Mouse (Mus musculus) forebrain, postnatal 0 days (tissue): ENCODE measurements around the gene Ncbp3. TPM values are rescaled to one million over a fixed set of nuclear protein-coding genes. Genes with fewer than 3 reads are reported as not detected.
A peak's percentile ranks its signal among the peaks of the same experiment; 100 is the strongest.

Experiments
- ATAC-seq: fragments of 200-750 bp; cut with Nextera tagmentation; 2 replicates; pipeline ENCODE4 v1.8.0; 2017; ENCODE audit warnings: mild to moderate bottlenecking, moderate library complexity
- DNase-seq: peaks from one replicate; pipeline ENCODE4 v3.0.0-alpha.2; 2015
- H3K27ac ChIP-seq: fragments of 300-500 bp; sonication (generic); 2 replicates; pipeline ENCODE4 v1.5.1; 2014; ENCODE audit warnings: low read depth, mild to moderate bottlenecking, antibody characterized with exemption, low read length, moderate library complexity, mixed read lengths
- H3K27me3 ChIP-seq: fragments of 300-500 bp; sonication (generic); 2 replicates; pipeline ENCODE4 v1.6.1; 2014; ENCODE audit warnings: mild to moderate bottlenecking, low read length, mixed read lengths; ENCODE audit not compliant: insufficient read depth
- H3K36me3 ChIP-seq: fragments of 300-500 bp; sonication (generic); 2 replicates; pipeline ENCODE4 v1.6.1; 2014; ENCODE audit warnings: mild to moderate bottlenecking, moderate library complexity; ENCODE audit not compliant: insufficient read depth
- H3K4me1 ChIP-seq: fragments of 300-500 bp; sonication (generic); 2 replicates; pipeline ENCODE4 v1.6.1; 2014; ENCODE audit warnings: antibody characterized with exemption; ENCODE audit not compliant: insufficient read depth
- H3K4me2 ChIP-seq: fragments of 300-500 bp; sonication (generic); 2 replicates; pipeline ENCODE4 v1.6.1; 2014; ENCODE audit warnings: low read depth, mild to moderate bottlenecking, moderate library complexity
- H3K4me3 ChIP-seq: fragments of 300-500 bp; sonication (generic); 2 replicates; pipeline ENCODE4 v1.5.1; 2014; ENCODE audit warnings: low read depth, low read length, mixed read lengths
- H3K9ac ChIP-seq: fragments of 300-500 bp; sonication (generic); 2 replicates; pipeline ENCODE4 v1.6.1; 2014; ENCODE audit warnings: mild to moderate bottlenecking
- H3K9me3 ChIP-seq: fragments of 300-500 bp; sonication (generic); 2 replicates; pipeline ENCODE4 v1.6.1; 2016; ENCODE audit warnings: low read length
- CTCF ChIP-seq: sonication (generic); IDR thresholded peaks from 2 replicates; pipeline ENCODE4 v1.5.1; 2016; ENCODE audit warnings: antibody characterized with exemption, control low read depth, low read depth
- WGBS: fragments of 180-500 bp; shearing (Covaris S2); extraction: QIAGEN DNeasy Blood & Tissue Kit; methylation state at CpG from one replicate; pipeline ENCODE4 v1.1.7; 2014; 5-methylcytosine and 5-hydroxymethylcytosine counted together
- polyA plus RNA-seq: library from polyadenylated mRNA; unstranded; fragments of >200 nt; fragmentation: Nextera tagmentation; extraction: Ambion mirVana; gene quantifications from 2 replicates; pipeline ENCODE4 v1.2.1, GENCODE M21; 2015
- total RNA-seq: library from RNA; depleted of rRNA; stranded (reverse); fragments of >200 nt; gene quantifications from 2 replicates; pipeline ENCODE4 v1.2.3, GENCODE M21; 2014

Ncbp3 gene
- total and polyA plus RNA-seq, 2 experiments from 2014 or later, result 6.1 to 11.0 TPM

DNA sequence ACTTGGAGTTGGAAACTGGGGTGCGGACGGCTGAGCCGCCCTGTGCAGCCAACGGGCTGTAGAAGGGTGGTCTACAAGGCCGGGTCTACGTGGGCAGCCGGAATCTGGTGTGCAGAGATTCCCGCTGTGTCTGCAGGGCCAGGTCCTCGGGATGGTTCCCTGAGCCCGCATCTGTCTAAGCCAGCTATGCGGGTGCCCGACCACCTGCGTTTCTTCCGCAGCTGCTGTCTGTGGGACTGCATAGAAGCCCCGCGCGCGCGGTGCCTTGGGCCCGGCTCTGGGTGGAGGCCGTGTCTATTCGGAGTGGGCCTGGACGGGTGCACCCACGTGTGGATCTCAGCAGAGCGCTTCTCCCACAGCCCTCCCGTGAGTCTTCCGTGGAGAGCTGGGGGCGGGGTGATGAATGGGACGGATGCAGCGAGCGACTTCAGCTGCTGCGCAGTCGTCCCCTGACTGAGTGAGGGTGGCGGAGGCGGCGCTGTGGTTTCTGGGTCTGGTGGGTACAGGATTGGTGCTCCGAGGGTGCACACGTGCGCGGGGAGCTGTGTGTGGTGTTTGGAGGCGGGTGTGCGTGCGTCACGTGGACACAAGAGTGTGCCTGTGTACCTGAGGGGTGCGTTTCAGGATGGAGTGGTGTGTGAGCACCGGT, 28.3 kb upstream of the Ncbp3 start:
- Histone ChIP-seq H3K9me3 (no peaks in the 10 kb centered on the region), H3K4me2 (peak overlapping the region; percentile 76), H3K4me3 (peak overlapping the region; percentile 60), H3K4me1 (peaks cover 4% of the 10 kb centered on the region; the same call in 1 of the 2 replicates), H3K36me3 (no peaks in the 10 kb centered on the region), H3K27me3 (no peaks in the 10 kb centered on the region), H3K9ac (peak overlapping the region; percentile 73), H3K27ac (peak overlapping the region; percentile 50; the same call in 1 of the 2 replicates)
- WGBS, result 1% methylated on average over 46 of the region's 46 CpGs
- peak; percentile 88 for ATAC-seq
- DNase-seq, result peak; percentile 84
- TF ChIP-seq CTCF, result peak; percentile 16; the same call in 1 of the 2 replicates

DNA sequence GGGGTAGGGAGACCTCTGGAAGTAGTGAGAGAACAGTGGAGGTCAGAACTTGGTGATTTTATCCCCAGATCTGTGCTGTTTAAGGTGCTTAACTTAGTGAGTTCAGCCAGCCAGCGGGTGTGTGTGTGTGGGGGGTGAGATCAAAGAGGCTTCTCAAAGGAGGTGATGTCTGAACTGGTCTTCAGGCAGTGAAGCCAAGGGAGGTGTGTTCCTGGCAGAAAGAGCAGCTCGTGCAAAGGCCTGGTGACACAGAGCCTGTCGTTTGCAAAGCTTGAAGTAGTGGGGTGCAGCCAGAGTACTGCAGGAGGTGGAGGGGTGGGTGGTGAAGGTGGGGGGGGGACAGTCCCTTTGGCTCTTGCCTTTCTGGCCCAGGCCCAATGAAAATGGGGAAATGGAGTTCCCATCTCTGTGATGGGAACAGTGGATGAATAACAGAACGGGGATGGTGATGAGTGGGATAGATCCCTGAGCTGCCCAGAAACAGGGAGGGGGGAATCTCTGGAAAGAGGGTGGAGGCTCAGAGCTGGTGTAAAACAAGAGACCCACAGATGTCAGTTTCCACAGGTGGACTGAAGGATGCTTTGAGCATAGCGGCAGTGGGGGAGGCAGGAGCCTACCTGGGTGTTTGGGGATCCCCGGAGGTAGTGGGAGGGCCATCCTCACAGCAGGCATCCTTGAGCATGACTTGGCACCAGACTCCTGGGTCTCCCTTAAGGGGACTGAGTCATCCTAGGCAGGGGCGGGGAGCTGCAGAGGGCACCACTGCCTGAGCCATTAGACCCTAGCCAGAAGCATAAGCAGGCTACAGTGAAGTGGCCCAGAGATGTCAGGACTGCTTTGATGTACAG, 26.4 kb upstream of the Ncbp3 start:
- Histone ChIP-seq H3K9me3 (no peaks in the 10 kb centered on the region), H3K9ac (no peak overlapping the region), H3K27me3 (no peaks in the 10 kb centered on the region), H3K36me3 (peaks cover 5% of the 10 kb centered on the region; the same call in 1 of the 2 replicates), H3K4me1 (peaks cover 4% of the 10 kb centered on the region; the same call in 1 of the 2 replicates), H3K4me2 (no peak overlapping the region), H3K27ac (no peak overlapping the region), H3K4me3 (no peak overlapping the region)
- DNase-seq, result no peak
- no peak for TF ChIP-seq CTCF
- no peak for ATAC-seq
- WGBS, result 59% methylated on average over 7 of the region's 7 CpGs

DNA sequence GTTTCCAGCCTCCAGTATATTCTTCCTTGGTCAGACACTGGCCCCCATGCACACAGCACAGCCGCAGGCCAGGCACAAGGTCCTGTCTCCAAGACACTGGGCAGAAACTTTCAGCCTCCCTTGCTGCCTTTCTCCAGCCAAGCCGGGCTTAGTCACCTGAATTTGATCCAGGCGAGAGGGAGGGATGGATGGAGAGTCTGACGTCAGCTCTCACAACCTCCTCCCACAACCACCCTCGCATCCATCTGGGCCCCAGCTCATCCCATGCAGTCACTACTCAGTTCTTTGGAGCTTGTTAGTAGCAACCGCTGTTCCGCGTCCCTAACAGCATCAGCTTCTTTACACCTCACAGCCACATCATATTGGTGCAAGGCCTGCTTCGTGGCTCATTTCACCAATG, 24.5 kb upstream of the Ncbp3 start:
- H3K27ac ChIP-seq, result no peak overlapping the region
- ATAC-seq, result no peak

DNA sequence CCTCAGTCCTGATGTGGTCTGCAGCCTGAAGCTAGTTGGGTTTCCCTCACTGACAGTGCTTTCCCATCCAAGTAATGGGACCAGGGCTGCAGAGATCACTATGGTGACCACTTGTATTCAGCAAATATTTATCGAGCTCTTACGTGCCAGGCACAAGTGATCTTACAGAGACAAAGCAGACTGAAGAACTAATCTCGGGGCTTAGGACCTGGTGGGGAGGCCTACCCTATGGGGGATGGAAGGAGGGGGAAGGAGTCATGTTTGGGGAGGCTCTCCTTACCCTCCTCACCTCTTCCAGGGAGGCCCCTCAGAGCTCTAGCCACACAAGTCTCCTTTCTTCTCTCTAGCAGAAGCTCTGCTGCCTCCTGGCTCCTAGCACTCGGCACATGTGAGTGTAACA, 23.8 kb upstream of the Ncbp3 start:
- 30% methylated on average over 4 of the region's 4 CpGs for WGBS
- DNase-seq (no peak), ATAC-seq (no peak)
- H3K27me3 ChIP-seq, result no peaks in the 10 kb centered on the region
- H3K4me2 ChIP-seq, result no peak overlapping the region
- H3K4me3 ChIP-seq, result no peak overlapping the region
- no peak overlapping the region for H3K27ac ChIP-seq
- no peak for TF ChIP-seq CTCF
- no peak overlapping the region for H3K9ac ChIP-seq
- peaks cover 4% of the 10 kb centered on the region; the same call in 1 of the 2 replicates for H3K4me1 ChIP-seq
- H3K9me3 ChIP-seq, result no peaks in the 10 kb centered on the region
- peaks cover 18% of the 10 kb centered on the region; the same call in 1 of the 2 replicates for H3K36me3 ChIP-seq

More for the DNA sequence above, 24.5 kb upstream of the Ncbp3 start:
- WGBS, result 48% methylated on average over 9 of the region's 9 CpGs
- no peak overlapping the region for H3K4me2 ChIP-seq
- no peak overlapping the region for H3K9ac ChIP-seq
- no peaks in the 10 kb centered on the region for H3K9me3 ChIP-seq
- peaks cover 18% of the 10 kb centered on the region; the same call in 1 of the 2 replicates for H3K36me3 ChIP-seq
- H3K27me3 ChIP-seq, result no peaks in the 10 kb centered on the region
- no peak overlapping the region for H3K4me3 ChIP-seq
- DNase-seq, result no peak
- H3K4me1 ChIP-seq, result peaks cover 4% of the 10 kb centered on the region; the same call in 1 of the 2 replicates
- no peak for TF ChIP-seq CTCF

DNA sequence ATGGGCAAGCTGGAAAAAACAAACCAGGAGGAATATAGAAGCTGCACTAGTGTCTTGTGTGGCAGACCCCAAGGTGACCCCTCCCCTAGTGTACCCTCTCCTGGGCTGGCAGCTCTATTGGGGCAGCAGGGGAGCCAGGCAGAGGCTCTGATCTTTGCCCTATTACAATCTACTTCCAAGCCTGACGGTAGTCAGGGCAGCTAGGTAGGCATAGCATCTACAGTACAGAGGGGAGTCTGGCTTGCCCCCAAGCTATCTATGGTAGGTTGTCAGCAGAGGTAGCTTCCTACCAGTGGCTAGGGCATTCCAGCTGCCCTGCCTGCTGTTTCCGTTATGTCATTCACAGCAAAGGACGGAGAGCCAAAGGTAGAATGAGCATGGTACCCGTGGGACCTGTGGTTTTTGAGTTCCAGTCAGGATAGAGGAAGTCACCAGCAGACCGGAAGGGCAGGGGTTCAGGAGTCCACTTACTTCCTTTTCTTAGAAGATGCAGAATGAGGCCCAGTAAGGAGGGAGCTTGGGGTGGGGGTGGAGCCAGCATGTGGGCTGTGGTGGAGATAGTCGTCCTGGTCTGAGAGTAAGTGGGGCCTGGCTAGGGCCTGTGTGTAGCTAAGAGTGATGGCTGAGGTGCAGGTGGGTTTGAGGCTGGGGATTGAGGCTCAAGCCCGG, 23.2 kb upstream of the Ncbp3 start:
- WGBS, result 71% methylated on average over 7 of the region's 7 CpGs

DNA sequence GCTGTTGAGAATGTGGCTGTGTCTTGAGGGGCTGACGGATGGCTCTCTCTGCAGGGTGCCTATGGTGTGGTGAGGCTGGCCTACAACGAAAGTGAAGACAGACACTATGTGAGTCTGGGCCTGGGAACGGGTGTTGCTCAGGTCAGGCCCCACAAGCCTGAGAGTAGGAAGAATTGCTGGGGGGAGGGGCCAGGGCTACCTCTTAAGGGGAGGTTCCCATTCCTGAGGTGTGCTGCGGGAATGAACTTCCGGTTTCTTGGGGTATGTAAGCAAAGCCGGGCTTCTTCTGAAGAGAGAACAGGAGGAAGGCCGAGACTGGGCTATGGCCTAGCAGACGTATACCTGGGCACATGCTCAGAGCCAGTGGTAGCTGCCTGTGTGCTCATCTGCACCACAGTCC, 20.6 kb upstream of the Ncbp3 start:
- Histone ChIP-seq H3K4me2 (no peak overlapping the region), H3K27ac (no peak overlapping the region), H3K9ac (no peak overlapping the region), H3K4me1 (peaks cover 3% of the 10 kb centered on the region; the same call in 1 of the 2 replicates), H3K36me3 (peaks cover 22% of the 10 kb centered on the region; the same call in 1 of the 2 replicates), H3K9me3 (no peaks in the 10 kb centered on the region), H3K4me3 (no peak overlapping the region), H3K27me3 (no peaks in the 10 kb centered on the region)
- DNase-seq, result no peak
- TF ChIP-seq CTCF, result no peak
- no peak for ATAC-seq
- WGBS, result 61% methylated on average over 8 of the region's 8 CpGs

More for the DNA sequence above, 23.2 kb upstream of the Ncbp3 start:
- H3K4me1 ChIP-seq, result peaks cover 4% of the 10 kb centered on the region; the same call in 1 of the 2 replicates
- no peak overlapping the region for H3K4me3 ChIP-seq
- H3K27ac ChIP-seq, result no peak overlapping the region
- TF ChIP-seq CTCF, result no peak
- no peaks in the 10 kb centered on the region for H3K27me3 ChIP-seq
- ATAC-seq (no peak), DNase-seq (no peak)
- H3K4me2 ChIP-seq, result no peak overlapping the region
- H3K36me3 ChIP-seq, result peaks cover 21% of the 10 kb centered on the region; the same call in 1 of the 2 replicates
- no peak overlapping the region for H3K9ac ChIP-seq
- H3K9me3 ChIP-seq, result no peaks in the 10 kb centered on the region
